Mouse (Mus musculus) liver, postnatal 0 days (tissue): ENCODE results near the gene Hspg2.

Experiments used
- CTCF ChIP-seq: sonication (generic); IDR thresholded peaks from 2 replicates; pipeline ENCODE4 v1.5.1; 2016; ENCODE audit warnings: antibody characterized with exemption, low read depth
- EP300 ChIP-seq: IDR thresholded peaks from 2 replicates; pipeline ENCODE4 v1.6.1; 2016; ENCODE audit warnings: antibody characterized with exemption, low read depth, mild to moderate bottlenecking

DNA sequence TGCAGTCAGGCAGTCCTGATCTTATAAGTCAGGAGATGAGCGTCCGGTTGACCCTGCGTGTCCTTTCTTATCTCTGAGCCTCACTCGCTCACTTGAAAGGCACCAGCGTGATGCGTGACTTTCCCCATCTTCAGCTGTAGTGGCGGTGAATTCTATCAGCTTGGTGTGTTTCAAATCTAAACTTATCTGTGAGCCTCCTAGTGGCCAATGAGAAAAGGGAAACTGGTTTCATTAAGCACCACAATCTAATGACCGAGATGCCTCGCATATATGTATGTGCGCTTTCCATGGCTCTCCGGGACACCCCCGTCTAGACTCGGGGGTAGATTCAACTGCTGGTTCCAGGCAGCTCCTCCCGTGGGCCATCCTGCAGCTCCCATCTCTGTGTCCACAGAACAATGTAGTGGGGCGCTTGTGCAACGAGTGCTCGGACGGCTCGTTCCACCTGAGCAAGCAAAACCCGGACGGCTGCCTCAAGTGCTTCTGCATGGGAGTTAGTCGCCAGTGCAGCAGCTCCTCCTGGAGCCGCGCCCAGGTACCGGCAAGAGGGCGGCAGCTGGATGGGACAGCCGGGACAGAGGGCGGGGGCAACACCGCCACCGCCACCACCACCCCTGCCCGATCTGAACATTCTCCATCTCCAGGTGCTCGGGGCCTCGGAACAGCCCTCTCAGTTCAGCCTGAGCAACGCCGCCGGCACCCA, 49.6 kb downstream of the Hspg2 start:
- TF ChIP-seq CTCF = peak; percentile 54
- no peak for TF ChIP-seq EP300
